Comparison of ENCODE assay signal across 19 mouse cellular contexts in the genomic region with DNA sequence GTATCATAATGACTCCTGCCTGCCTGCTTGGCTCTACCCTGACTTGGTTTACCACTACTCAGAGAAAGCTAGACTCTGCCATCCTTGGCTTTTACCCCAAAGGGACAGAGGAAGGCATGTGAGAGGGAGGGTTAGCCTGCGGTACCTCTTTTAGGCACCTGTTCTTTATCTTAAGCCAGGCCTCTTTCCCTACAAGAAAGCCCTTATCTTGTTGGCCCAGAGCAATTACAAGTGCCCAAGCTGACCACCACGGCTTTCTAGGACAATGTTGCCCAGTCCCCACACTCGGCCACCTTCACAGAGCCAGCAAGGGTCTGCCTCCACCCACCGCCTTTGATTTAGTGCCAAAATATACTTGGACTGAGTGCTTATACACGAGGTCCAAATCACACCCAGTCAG. TPM values are rescaled to one million over a fixed set of nuclear protein-coding genes. Genes with fewer than 3 reads are reported as not detected.
A peak's percentile ranks its signal among the peaks of the same experiment; 100 is the strongest.
DNase-seq lines count a peak whose midpoint lies in the region; ATAC-seq and TF ChIP-seq lines count a peak whose summit lies in the region.
"Had no signal": no experiment of that assay in that cellular context is flagged by ENCODE, and none has a peak within 500 bp of the region (broad histone marks: within the 10 kb centered on the region; RNA-seq: fewer than 3 reads in every experiment).

No protein-coding gene starts in this region.

- H3K4me1 ChIP-seq in hindbrain, embryonic 10.5 days (replicated peaks): peaks cover 16% of the 10 kb centered on the region
- H3K4me1 ChIP-seq in hindbrain, postnatal 0 days (ENCODE audit: insufficient read depth, low read length): 0 out of 2 replicates have a peak, but pooled peaks cover 5% of the 10 kb centered on the region
- peaks cover 39% of the 10 kb centered on the region for H3K4me1 ChIP-seq in liver, embryonic 11.5 days (replicated peaks; ENCODE audit: control insufficient read depth, insufficient read depth, low read length)
- peaks cover 58% of the 10 kb centered on the region for H3K4me1 ChIP-seq in liver, embryonic 15.5 days (replicated peaks)

- no peak overlapping the region for H3K9ac ChIP-seq in hindbrain, postnatal 0 days (replicated peaks; ENCODE audit: low read length)
- H3K9ac ChIP-seq in liver, embryonic 11.5 days (ENCODE audit: low read depth, low read length): no peak overlapping the region
- H3K9ac ChIP-seq in liver, embryonic 15.5 days: peak overlapping the region; percentile 20; the same call in 1 of the 2 replicates
- H3K9ac ChIP-seq: embryonic facial prominence, embryonic 13.5 days; forebrain, embryonic 15.5 days; heart, embryonic 12.5 days; hindbrain, embryonic 12.5 days had no signal

- no peak for TF ChIP-seq CTCF in hindbrain, postnatal 0 days (IDR thresholded peaks at IDR 0.05; ENCODE audit: low read depth)

- no peaks in the 10 kb centered on the region for H3K27me3 ChIP-seq in hindbrain, embryonic 10.5 days (ENCODE audit: insufficient read depth, poor library complexity, severe bottlenecking)
- no peaks in the 10 kb centered on the region for H3K27me3 ChIP-seq in hindbrain, postnatal 0 days (ENCODE audit: insufficient read depth, low read length)
- no peaks in the 10 kb centered on the region for H3K27me3 ChIP-seq in liver, embryonic 11.5 days (replicated peaks; ENCODE audit: control insufficient read depth, insufficient read depth, low read length)
- H3K27me3 ChIP-seq in liver, embryonic 15.5 days: no peaks in the 10 kb centered on the region
- H3K27me3 ChIP-seq: embryonic facial prominence, embryonic 13.5 days; forebrain, embryonic 15.5 days; heart, embryonic 12.5 days; hindbrain, embryonic 12.5 days had no signal

- no peak for ATAC-seq in hindbrain, postnatal 0 days
- no peak for ATAC-seq in liver, embryonic 11.5 days (replicated peaks; ENCODE audit: low FRiP score)
- no peak for ATAC-seq in liver, embryonic 15.5 days (ENCODE audit: insufficient read depth)
- ATAC-seq: forebrain, embryonic 15.5 days; hindbrain, embryonic 16.5 days had no signal

- no peaks in the 10 kb centered on the region for H3K36me3 ChIP-seq in hindbrain, embryonic 10.5 days
- H3K36me3 ChIP-seq in hindbrain, postnatal 0 days (ENCODE audit: insufficient read depth, low read length): no peaks in the 10 kb centered on the region
- H3K36me3 ChIP-seq in liver, embryonic 11.5 days (ENCODE audit: control insufficient read depth, insufficient read depth, low read length): no peaks in the 10 kb centered on the region
- no peaks in the 10 kb centered on the region for H3K36me3 ChIP-seq in liver, embryonic 15.5 days (replicated peaks)
- H3K36me3 ChIP-seq: embryonic facial prominence, embryonic 13.5 days; forebrain, embryonic 15.5 days; heart, embryonic 12.5 days; hindbrain, embryonic 12.5 days had no signal

- DNase-seq in hindbrain, embryonic 10.5 days (ENCODE audit: low spot score): no peak
- no peak for DNase-seq in hindbrain, postnatal 0 days (ENCODE audit: low spot score)
- no peak for DNase-seq in liver, embryonic 11.5 days (ENCODE audit: low spot score)
- no peak for DNase-seq in embryo, embryonic 10.5 days (ENCODE audit: low spot score)
- no peak for DNase-seq in adrenal gland, postnatal 10 days
- no peak for DNase-seq in urinary bladder, postnatal 25 days (ENCODE audit: low spot score)
- DNase-seq: adrenal gland, adult 8-10 months; cerebellum, adult 11-12 months; cerebellum, adult 9-10 months; cerebellum, postnatal 25 days; gastrocnemius, postnatal 36 days; heart, adult 18-20 months; heart, postnatal 36 days had no signal

- H3K4me3 ChIP-seq in hindbrain, embryonic 10.5 days: no peak overlapping the region
- no peak overlapping the region for H3K4me3 ChIP-seq in hindbrain, postnatal 0 days (ENCODE audit: low read length)
- no peak overlapping the region for H3K4me3 ChIP-seq in liver, embryonic 11.5 days (ENCODE audit: low read depth, low read length)
- H3K4me3 ChIP-seq in liver, embryonic 15.5 days (replicated peaks): no peak overlapping the region
- H3K4me3 ChIP-seq: embryonic facial prominence, embryonic 13.5 days; forebrain, embryonic 15.5 days; heart, embryonic 12.5 days; hindbrain, embryonic 12.5 days had no signal

- H3K9me3 ChIP-seq in hindbrain, embryonic 10.5 days: no peaks in the 10 kb centered on the region
- H3K9me3 ChIP-seq in hindbrain, postnatal 0 days (ENCODE audit: low read length): no peaks in the 10 kb centered on the region
- no peaks in the 10 kb centered on the region for H3K9me3 ChIP-seq in liver, embryonic 11.5 days (ENCODE audit: control insufficient read depth, low read length)
- H3K9me3 ChIP-seq in liver, embryonic 15.5 days (replicated peaks): no peaks in the 10 kb centered on the region
- H3K9me3 ChIP-seq: forebrain, embryonic 15.5 days; hindbrain, embryonic 12.5 days had no signal

- H3K4me2 ChIP-seq in hindbrain, postnatal 0 days (ENCODE audit: low read depth, low read length): no peak overlapping the region
- peak overlapping the region; percentile 1; the same call in 1 of the 2 replicates for H3K4me2 ChIP-seq in liver, embryonic 11.5 days
- peak overlapping the region; percentile 91 for H3K4me2 ChIP-seq in liver, embryonic 15.5 days
- H3K4me2 ChIP-seq: embryonic facial prominence, embryonic 13.5 days; forebrain, embryonic 15.5 days; heart, embryonic 12.5 days; hindbrain, embryonic 12.5 days had no signal

- 84% methylated on average over 5 of the region's 5 CpGs for WGBS in hindbrain, embryonic 10.5 days
- WGBS in hindbrain, postnatal 0 days: 63% methylated on average over 5 of the region's 5 CpGs
- 46% methylated on average over 5 of the region's 5 CpGs for WGBS in liver, embryonic 11.5 days
- 37% methylated on average over 5 of the region's 5 CpGs for WGBS in liver, embryonic 15.5 days (ENCODE audit: insufficient replicate concordance)

- 0 out of 2 replicates have a peak overlapping the region, but pooled peaks have one; percentile 3 for H3K27ac ChIP-seq in hindbrain, embryonic 10.5 days
- no peak overlapping the region for H3K27ac ChIP-seq in hindbrain, postnatal 0 days
- H3K27ac ChIP-seq in liver, embryonic 11.5 days (ENCODE audit: low read depth, low read length): peak overlapping the region; percentile 44
- peak overlapping the region; percentile 98 for H3K27ac ChIP-seq in liver, embryonic 15.5 days (replicated peaks)
- H3K27ac ChIP-seq: embryonic facial prominence, embryonic 13.5 days; forebrain, embryonic 15.5 days; hindbrain, embryonic 12.5 days had no signal

RNA-seq across cellular contexts. Expression of gene Hk1, which starts 34.6 kb away (rescaled TPM):
- 30.0 and 34.0 TPM in 2 replicates for polyA plus RNA-seq in hindbrain, embryonic 10.5 days (2016; fragmentation: Nextera tagmentation; extraction: Ambion mirVana)
- total RNA-seq in hindbrain, postnatal 0 days (2014; rRNA removed): 87.7 and 99.6 TPM in 2 replicates
- 140 and 144 TPM in 2 replicates for polyA plus RNA-seq in hindbrain, postnatal 0 days (2015; fragmentation: Nextera tagmentation; extraction: Ambion mirVana)
- 123 and 141 TPM in 2 replicates for polyA plus RNA-seq in liver, embryonic 11.5 days (2014; fragmentation: Nextera tagmentation; extraction: Ambion mirVana)
- 85.1 and 99.9 TPM in 2 replicates for polyA plus RNA-seq in liver, embryonic 15.5 days (2015; fragmentation: Nextera tagmentation; extraction: Ambion mirVana)
- 10 to 100 TPM; 27.3 to 38.4 TPM for total RNA-seq in adrenal gland, postnatal 10 days (2021)
